Mouse (Mus musculus): Measurements from ENCODE around the gene Zfp292. TPM values are rescaled to one million over a fixed set of nuclear protein-coding genes. Genes with fewer than 3 reads are reported as not detected.
"Not testable (repeated sequence)": the region's sequence is repeated elsewhere in the genome, so short reads cannot be mapped to it uniquely, and the experiment has no call there.

Zfp292 gene
- polyA plus RNA-seq (2014; fragmentation: Nextera tagmentation; extraction: Ambion mirVana): 25.1 and 28.5 TPM in 2 replicates

GRCm38 (mm10) chr4:34882818-34883217, at the start of gene Zfp292:
Gene Zfp292, minus strand, starts transcription at chr4:34882960.
- Histone ChIP-seq H3K27me3 (replicated peaks; ENCODE audit: control insufficient read depth, insufficient read depth, low read length) (no peaks in the 10 kb centered on the region), H3K4me1 (replicated peaks; ENCODE audit: control insufficient read depth, insufficient read depth, low read length) (peaks cover 19% of the 10 kb centered on the region), H3K9ac (ENCODE audit: low read length) (peak within 1 kb of the TSS; percentile 99), H3K4me3 (ENCODE audit: low read depth, low read length) (peak within 1 kb of the TSS; percentile 94), H3K27ac (ENCODE audit: low read depth) (peak within 1 kb of the TSS; percentile 100), H3K36me3 (ENCODE audit: control insufficient read depth, insufficient read depth, low read length) (no peaks in the 10 kb centered on the region), H3K4me2 (ENCODE audit: low read length) (peak within 1 kb of the TSS; percentile 58), H3K9me3 (ENCODE audit: control insufficient read depth, low read length) (no peaks in the 10 kb centered on the region)
- ATAC-seq (replicated peaks; ENCODE audit: low FRiP score, low TSS enrichment, low read depth) (peak; percentile 93), DNase-seq (ENCODE audit: low spot score) (peak; percentile 93)
- WGBS: under 1% methylated on average over 43 of the region's 44 CpGs

GRCm38 (mm10) chr4:34928386-34928785, 45.6 kb upstream of the Zfp292 start:
- H3K36me3 ChIP-seq (ENCODE audit: control insufficient read depth, insufficient read depth, low read length); H3K9ac ChIP-seq (ENCODE audit: low read length); ATAC-seq (replicated peaks; ENCODE audit: low FRiP score, low TSS enrichment, low read depth); H3K4me1 ChIP-seq (replicated peaks; ENCODE audit: control insufficient read depth, insufficient read depth, low read length); H3K4me2 ChIP-seq (ENCODE audit: low read length); H3K9me3 ChIP-seq (ENCODE audit: control insufficient read depth, low read length); H3K4me3 ChIP-seq (ENCODE audit: low read depth, low read length); H3K27ac ChIP-seq (ENCODE audit: low read depth); H3K27me3 ChIP-seq (replicated peaks; ENCODE audit: control insufficient read depth, insufficient read depth, low read length); DNase-seq (ENCODE audit: low spot score): not testable (repeated sequence)
- WGBS: 68% methylated on average over 7 of the region's 7 CpGs

- Histone ChIP-seq H3K9me3 (ENCODE audit: control insufficient read depth, low read length) (no peaks in the 10 kb centered on the region), H3K4me2 (ENCODE audit: low read length) (no peak overlapping the region), H3K4me3 (ENCODE audit: low read depth, low read length) (no peak overlapping the region), H3K4me1 (replicated peaks; ENCODE audit: control insufficient read depth, insufficient read depth, low read length) (no peaks in the 10 kb centered on the region), H3K9ac (ENCODE audit: low read length) (no peak overlapping the region), H3K27me3 (replicated peaks; ENCODE audit: control insufficient read depth, insufficient read depth, low read length) (no peaks in the 10 kb centered on the region), H3K36me3 (ENCODE audit: control insufficient read depth, insufficient read depth, low read length) (no peaks in the 10 kb centered on the region), H3K27ac (ENCODE audit: low read depth) (no peak overlapping the region)
- DNase-seq (ENCODE audit: low spot score): no peak
- WGBS: 70% methylated on average over 6 of the region's 6 CpGs
- no peak for ATAC-seq (replicated peaks; ENCODE audit: low FRiP score, low TSS enrichment, low read depth)
These were observed 39.6 kb upstream of the Zfp292 start for GRCm38 (mm10) chr4:34922177-34922870.

GRCm38 (mm10) chr4:34917400-34917799, 34.6 kb upstream of the Zfp292 start:
- H3K4me3 ChIP-seq (ENCODE audit: low read depth, low read length): no peak overlapping the region
- ATAC-seq (replicated peaks; ENCODE audit: low FRiP score, low TSS enrichment, low read depth) (no peak), DNase-seq (ENCODE audit: low spot score) (no peak)
- H3K4me1 ChIP-seq (replicated peaks; ENCODE audit: control insufficient read depth, insufficient read depth, low read length): no peaks in the 10 kb centered on the region
- H3K9ac ChIP-seq (ENCODE audit: low read length): no peak overlapping the region
- H3K27ac ChIP-seq (ENCODE audit: low read depth): no peak overlapping the region
- WGBS: 57% methylated on average over 7 of the region's 7 CpGs
- no peaks in the 10 kb centered on the region for H3K36me3 ChIP-seq (ENCODE audit: control insufficient read depth, insufficient read depth, low read length)
- H3K4me2 ChIP-seq (ENCODE audit: low read length): no peak overlapping the region
- no peaks in the 10 kb centered on the region for H3K27me3 ChIP-seq (replicated peaks; ENCODE audit: control insufficient read depth, insufficient read depth, low read length)
- H3K9me3 ChIP-seq (ENCODE audit: control insufficient read depth, low read length): no peaks in the 10 kb centered on the region

- H3K4me2 ChIP-seq (ENCODE audit: low read length): no peak overlapping the region
- no peak overlapping the region for H3K9ac ChIP-seq (ENCODE audit: low read length)
- ATAC-seq (replicated peaks; ENCODE audit: low FRiP score, low TSS enrichment, low read depth): no peak
- H3K4me1 ChIP-seq (replicated peaks; ENCODE audit: control insufficient read depth, insufficient read depth, low read length): no peaks in the 10 kb centered on the region
- no peak for DNase-seq (ENCODE audit: low spot score)
- no peak overlapping the region for H3K4me3 ChIP-seq (ENCODE audit: low read depth, low read length)
- H3K36me3 ChIP-seq (ENCODE audit: control insufficient read depth, insufficient read depth, low read length): no peaks in the 10 kb centered on the region
- 82% methylated on average over 3 of the region's 3 CpGs for WGBS
- H3K27me3 ChIP-seq (replicated peaks; ENCODE audit: control insufficient read depth, insufficient read depth, low read length): no peaks in the 10 kb centered on the region
- no peaks in the 10 kb centered on the region for H3K9me3 ChIP-seq (ENCODE audit: control insufficient read depth, low read length)
- no peak overlapping the region for H3K27ac ChIP-seq (ENCODE audit: low read depth)
These were observed 29.4 kb upstream of the Zfp292 start for GRCm38 (mm10) chr4:34912171-34912570.

- Histone ChIP-seq H3K27ac (ENCODE audit: low read depth) (no peak overlapping the region), H3K4me2 (ENCODE audit: low read length) (no peak overlapping the region), H3K9ac (ENCODE audit: low read length) (no peak overlapping the region), H3K9me3 (ENCODE audit: control insufficient read depth, low read length) (no peaks in the 10 kb centered on the region), H3K27me3 (replicated peaks; ENCODE audit: control insufficient read depth, insufficient read depth, low read length) (no peaks in the 10 kb centered on the region), H3K4me1 (replicated peaks; ENCODE audit: control insufficient read depth, insufficient read depth, low read length) (no peaks in the 10 kb centered on the region; the same call in 1 of the 2 replicates), H3K36me3 (ENCODE audit: control insufficient read depth, insufficient read depth, low read length) (no peaks in the 10 kb centered on the region), H3K4me3 (ENCODE audit: low read depth, low read length) (no peak overlapping the region)
- WGBS: 55% methylated on average over 3 of the region's 3 CpGs
- ATAC-seq (replicated peaks; ENCODE audit: low FRiP score, low TSS enrichment, low read depth): no peak
- DNase-seq (ENCODE audit: low spot score): no peak
These were observed 28.6 kb upstream of the Zfp292 start for GRCm38 (mm10) chr4:34911401-34911800.

- Histone ChIP-seq H3K36me3 (ENCODE audit: control insufficient read depth, insufficient read depth, low read length) (no peaks in the 10 kb centered on the region), H3K9ac (ENCODE audit: low read length) (no peak overlapping the region), H3K4me1 (replicated peaks; ENCODE audit: control insufficient read depth, insufficient read depth, low read length) (no peaks in the 10 kb centered on the region; the same call in 1 of the 2 replicates), H3K9me3 (ENCODE audit: control insufficient read depth, low read length) (no peaks in the 10 kb centered on the region), H3K4me3 (ENCODE audit: low read depth, low read length) (no peak overlapping the region), H3K27me3 (replicated peaks; ENCODE audit: control insufficient read depth, insufficient read depth, low read length) (no peaks in the 10 kb centered on the region), H3K4me2 (ENCODE audit: low read length) (no peak overlapping the region), H3K27ac (ENCODE audit: low read depth) (no peak overlapping the region)
- ATAC-seq (replicated peaks; ENCODE audit: low FRiP score, low TSS enrichment, low read depth) (no peak), DNase-seq (ENCODE audit: low spot score) (no peak)
- 61% methylated on average over 7 of the region's 7 CpGs for WGBS
These were observed 25.4 kb upstream of the Zfp292 start for GRCm38 (mm10) chr4:34908127-34908526.

GRCm38 (mm10) chr4:34907026-34907425, 24.3 kb upstream of the Zfp292 start:
- WGBS: 39% methylated on average over 14 of the region's 14 CpGs
- H3K27ac ChIP-seq (ENCODE audit: low read depth): no peak overlapping the region
- no peaks in the 10 kb centered on the region for H3K9me3 ChIP-seq (ENCODE audit: control insufficient read depth, low read length)
- no peaks in the 10 kb centered on the region for H3K36me3 ChIP-seq (ENCODE audit: control insufficient read depth, insufficient read depth, low read length)
- no peaks in the 10 kb centered on the region for H3K27me3 ChIP-seq (replicated peaks; ENCODE audit: control insufficient read depth, insufficient read depth, low read length)
- no peaks in the 10 kb centered on the region; the same call in 1 of the 2 replicates for H3K4me1 ChIP-seq (replicated peaks; ENCODE audit: control insufficient read depth, insufficient read depth, low read length)
- 0 out of 2 replicates have a peak, but pooled peaks have one; percentile 42 for ATAC-seq (replicated peaks; ENCODE audit: low FRiP score, low TSS enrichment, low read depth)
- no peak overlapping the region for H3K4me3 ChIP-seq (ENCODE audit: low read depth, low read length)
- DNase-seq (ENCODE audit: low spot score): no peak
- no peak overlapping the region for H3K9ac ChIP-seq (ENCODE audit: low read length)
- 0 out of 2 replicates have a peak overlapping the region, but pooled peaks have one; percentile 1 for H3K4me2 ChIP-seq (ENCODE audit: low read length)

GRCm38 (mm10) chr4:34906151-34906550, 23.4 kb upstream of the Zfp292 start:
- Histone ChIP-seq H3K9me3 (ENCODE audit: control insufficient read depth, low read length) (no peaks in the 10 kb centered on the region), H3K4me2 (ENCODE audit: low read length) (no peak overlapping the region), H3K27me3 (replicated peaks; ENCODE audit: control insufficient read depth, insufficient read depth, low read length) (no peaks in the 10 kb centered on the region), H3K9ac (ENCODE audit: low read length) (no peak overlapping the region), H3K36me3 (ENCODE audit: control insufficient read depth, insufficient read depth, low read length) (no peaks in the 10 kb centered on the region), H3K4me3 (ENCODE audit: low read depth, low read length) (no peak overlapping the region), H3K4me1 (replicated peaks; ENCODE audit: control insufficient read depth, insufficient read depth, low read length) (no peaks in the 10 kb centered on the region; the same call in 1 of the 2 replicates), H3K27ac (ENCODE audit: low read depth) (no peak overlapping the region)
- ATAC-seq (replicated peaks; ENCODE audit: low FRiP score, low TSS enrichment, low read depth) (no peak), DNase-seq (ENCODE audit: low spot score) (no peak)
- WGBS: 82% methylated on average over 4 of the region's 4 CpGs

Measured in intestine, embryonic 14.5 days (tissue).